Mouse (Mus musculus): ENCODE measurements around the gene Plekhm3.
"Not testable (repeated sequence)": the region's sequence is repeated elsewhere in the genome, so short reads cannot be mapped to it uniquely, and the experiment has no call there.

The Plekhm3 gene

GRCm38 (mm10) chr1:64956479-64956961 is at the start of gene Plekhm3:
Gene Plekhm3, minus strand, starts transcription at chr1:64956824.
- DNase-seq = peak; percentile 87 to 92

GRCm38 (mm10) chr1:65005575-65005974 is 49.0 kb upstream of the Plekhm3 start:
- no peak for DNase-seq

- DNase-seq = no peak
Measured at GRCm38 (mm10) chr1:65004526-65004925, 47.9 kb upstream of the Plekhm3 start.

DNA sequence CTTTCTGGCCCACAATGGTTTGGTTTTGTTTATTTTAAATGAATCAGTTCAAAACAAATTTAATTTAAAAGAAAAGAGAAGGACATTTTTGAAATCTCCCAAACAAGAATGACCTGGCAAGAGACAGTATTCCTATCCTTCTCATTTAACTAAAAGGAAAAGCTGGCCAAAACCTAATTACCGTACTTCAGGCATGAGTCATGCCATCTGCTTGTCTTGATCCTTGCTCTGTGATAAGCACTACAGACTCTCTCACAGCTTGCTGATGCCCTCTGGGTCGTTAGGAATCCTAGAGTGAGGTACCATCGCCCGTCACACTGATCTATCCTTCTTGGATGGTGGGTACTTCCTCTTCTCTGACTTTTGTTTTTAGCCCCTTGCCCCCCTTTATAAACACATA is 36.6 kb upstream of the Plekhm3 start:
- peak; percentile 13 to 40 for DNase-seq

DNA sequence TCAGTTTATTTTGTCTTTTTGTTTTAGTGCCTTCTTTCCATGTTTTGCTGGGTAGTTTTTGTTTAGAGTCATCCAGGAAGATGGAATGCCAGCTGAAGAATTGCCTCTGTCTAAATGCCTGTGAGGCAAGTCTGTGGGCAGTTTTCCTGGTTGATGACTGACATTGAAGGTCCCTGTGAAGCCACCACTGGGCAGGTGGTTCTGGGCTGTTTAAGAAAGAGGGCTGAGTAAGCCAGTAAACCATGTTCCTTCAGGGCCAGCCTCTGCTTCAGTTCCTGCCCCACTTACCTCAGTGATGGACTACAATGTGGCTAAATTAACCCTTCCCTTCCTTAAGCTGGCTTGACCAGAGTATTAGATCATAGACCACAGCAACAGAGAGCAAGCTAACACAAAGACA is 31.6 kb upstream of the Plekhm3 start:
- no peak for DNase-seq

DNA sequence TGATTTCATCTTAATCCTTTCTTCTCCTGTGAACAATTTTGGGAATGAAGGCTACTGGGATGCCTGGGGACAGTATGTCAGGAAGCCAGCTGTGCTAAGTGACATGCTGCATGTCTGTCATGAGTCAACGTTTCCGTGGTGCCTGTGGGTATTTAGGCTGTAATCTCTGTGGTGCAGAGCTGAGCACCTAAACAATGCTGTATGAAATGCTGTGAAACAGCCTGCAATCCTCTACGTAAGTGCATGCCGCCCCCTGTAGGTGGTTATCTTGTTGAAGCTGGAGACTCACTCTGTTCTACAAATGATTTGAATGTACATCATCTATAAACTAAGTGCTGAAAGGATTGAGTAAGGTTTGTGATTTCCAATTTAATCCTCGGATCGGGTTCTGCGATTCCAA is 29.5 kb upstream of the Plekhm3 start:
- peak; percentile 52 to 59 for DNase-seq

GRCm38 (mm10) chr1:64983247-64983646 is 26.6 kb upstream of the Plekhm3 start:
- no peak for DNase-seq

DNA sequence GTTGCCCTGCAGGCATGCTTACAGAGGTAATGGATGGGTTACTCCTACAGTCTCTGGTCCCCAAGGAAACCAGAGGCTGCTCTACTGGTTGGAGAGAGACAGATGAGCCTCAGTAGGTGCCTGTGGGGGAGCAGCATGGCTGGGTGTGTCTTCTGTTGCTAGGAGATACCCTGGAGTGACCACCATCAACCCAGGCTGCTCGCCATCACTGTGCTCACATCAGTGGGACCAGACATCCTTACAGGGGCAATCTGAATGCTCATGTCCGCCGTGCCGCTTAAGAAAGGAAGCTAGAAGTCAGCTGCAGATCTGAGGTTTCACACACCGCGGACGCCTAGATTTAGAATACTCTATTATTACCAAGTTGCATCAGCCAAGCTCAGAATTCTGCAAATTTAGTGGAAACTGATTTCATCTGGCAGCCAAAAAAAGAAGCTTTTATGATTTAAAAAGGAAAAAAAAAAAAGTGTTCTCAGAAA is 21.7 kb upstream of the Plekhm3 start:
- no peak for DNase-seq

DNA sequence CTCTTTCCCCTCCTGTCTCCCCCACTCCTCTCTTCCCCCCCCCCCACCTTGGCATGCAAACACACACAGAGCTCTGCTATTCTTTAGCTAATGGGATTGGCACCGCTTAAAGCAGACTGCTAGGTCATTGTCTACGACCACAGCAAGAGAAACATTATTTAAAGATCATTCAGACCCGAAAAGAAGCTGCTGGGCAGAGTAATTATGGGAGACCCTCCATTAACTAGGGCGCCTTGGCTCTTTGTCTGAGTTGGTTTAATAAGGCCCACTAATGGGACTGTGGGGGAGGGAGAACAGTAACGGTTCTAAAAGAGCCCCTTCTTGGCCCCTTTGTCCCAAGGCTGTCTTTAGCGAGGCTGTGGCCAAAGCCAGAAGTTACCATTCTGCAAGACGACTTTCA is 18.7 kb upstream of the Plekhm3 start:
- no peak for DNase-seq

- DNase-seq = no peak
Measured at GRCm38 (mm10) chr1:64970685-64971084, 14.1 kb upstream of the Plekhm3 start.

GRCm38 (mm10) chr1:64957021-64957489 is 431 bp upstream of the Plekhm3 start:
- DNase-seq = no peak

GRCm38 (mm10) chr1:64954786-64955185 is 1.8 kb downstream of the Plekhm3 start:
- DNase-seq = not testable (repeated sequence)

GRCm38 (mm10) chr1:64950271-64950670 is 6.4 kb downstream of the Plekhm3 start:
- no peak for DNase-seq

DNA sequence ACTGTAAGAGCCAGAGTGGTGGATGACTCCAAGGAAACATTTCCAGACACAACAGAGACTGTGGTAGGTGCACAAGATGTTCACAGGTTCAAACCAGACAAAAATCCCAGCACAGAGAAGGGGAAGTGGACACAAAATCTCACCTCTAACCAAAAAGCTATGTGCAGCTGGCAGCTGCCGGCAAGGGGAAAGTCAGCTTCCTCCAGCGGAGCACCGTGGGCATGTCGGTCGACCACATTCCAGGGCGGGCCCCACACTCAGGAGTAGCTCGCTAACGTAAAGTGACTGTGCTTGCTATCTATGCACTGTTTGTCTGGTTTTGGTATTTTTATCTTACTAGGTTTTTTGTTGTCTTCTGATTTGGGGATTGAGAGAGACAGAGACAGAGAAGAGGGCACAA is 7.2 kb downstream of the Plekhm3 start:
- no peak for DNase-seq

DNA sequence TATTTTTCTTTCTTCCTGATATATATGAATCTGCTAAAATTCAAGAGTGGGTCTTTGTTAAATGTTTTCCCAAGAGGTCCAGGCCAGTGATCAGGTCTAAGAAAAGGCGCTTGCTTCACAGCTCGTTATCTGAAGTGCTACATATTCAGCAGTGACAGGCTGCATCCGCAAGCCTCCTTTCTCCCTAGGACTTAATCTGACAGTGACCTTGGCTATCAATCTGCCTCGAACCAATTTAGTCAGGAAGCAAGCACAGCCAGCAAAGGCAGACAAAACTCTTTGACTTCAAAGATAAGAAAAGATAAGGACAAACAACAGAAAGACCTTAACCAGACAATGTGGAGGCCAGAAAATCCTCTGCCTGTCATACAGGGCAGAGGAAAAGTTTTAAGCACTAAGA is 10.5 kb downstream of the Plekhm3 start:
- DNase-seq = no peak

DNA sequence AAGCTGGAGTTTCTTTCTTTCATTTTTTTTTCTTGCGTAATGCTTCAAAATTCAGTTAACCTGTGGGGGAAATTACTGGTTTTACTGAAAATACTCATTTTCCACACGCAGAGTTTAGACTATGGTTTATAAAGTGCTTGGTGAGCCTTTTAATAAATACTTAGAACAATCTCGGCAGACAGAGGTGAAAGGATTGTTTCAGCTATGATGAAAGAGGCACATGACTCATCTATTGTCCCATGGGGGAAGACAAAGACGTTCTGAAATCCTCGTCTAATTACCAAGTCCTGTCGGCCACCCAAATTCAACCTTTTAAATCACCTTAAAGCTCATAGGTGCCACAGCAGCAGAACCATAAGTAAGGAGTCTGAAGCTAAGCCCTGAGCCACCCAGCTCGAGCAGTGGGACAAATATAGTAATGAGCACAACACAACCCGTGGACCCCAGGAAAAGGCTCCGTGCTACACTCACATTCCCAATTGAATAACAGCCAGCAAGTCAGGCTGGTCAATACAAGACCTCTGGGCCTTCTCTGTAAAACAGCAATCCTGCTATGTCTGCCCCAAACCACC is 11.3 kb downstream of the Plekhm3 start:
- no peak for DNase-seq

- DNase-seq = no peak
Measured at GRCm38 (mm10) chr1:64944746-64945145, 11.9 kb downstream of the Plekhm3 start.

DNA sequence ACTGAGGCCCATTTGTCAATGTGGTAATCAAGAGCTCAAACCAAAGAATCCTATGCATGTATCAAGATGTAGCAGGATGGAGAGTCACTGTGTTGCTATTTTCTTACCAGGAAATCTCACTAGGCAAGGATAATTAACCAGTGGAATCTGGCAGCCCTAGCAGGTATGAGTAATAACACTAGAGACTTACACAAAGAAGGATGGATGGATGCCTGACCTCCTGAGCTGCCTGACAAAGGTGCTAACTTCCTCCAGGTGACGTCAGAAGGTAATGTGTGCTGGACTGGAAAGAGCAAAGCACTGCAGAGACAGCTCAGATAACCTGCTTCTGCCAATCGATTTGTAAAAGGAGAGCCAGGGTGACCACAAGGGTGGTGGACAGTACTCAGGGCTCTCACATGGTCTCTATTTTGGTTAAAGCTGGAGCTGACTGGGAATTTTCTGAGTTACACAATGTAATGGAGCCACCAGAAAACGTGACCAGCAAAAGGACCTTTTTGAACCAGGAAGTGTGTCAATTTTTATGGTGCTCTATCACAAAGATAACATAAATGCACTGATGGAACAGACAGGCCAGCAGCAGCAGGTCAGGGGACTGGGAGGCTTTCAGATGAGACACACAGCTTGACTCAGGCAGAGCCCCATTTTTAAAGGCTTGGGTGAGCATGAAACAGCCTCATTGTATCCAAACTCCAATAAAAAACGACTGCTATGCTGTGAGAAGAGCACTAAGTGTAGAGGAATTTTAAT is 14.4 kb downstream of the Plekhm3 start:
- DNase-seq = no peak

- no peak for DNase-seq
Measured at GRCm38 (mm10) chr1:64938907-64939306, 17.7 kb downstream of the Plekhm3 start.

GRCm38 (mm10) chr1:64937692-64938091 is 18.9 kb downstream of the Plekhm3 start:
- DNase-seq = no peak

DNA sequence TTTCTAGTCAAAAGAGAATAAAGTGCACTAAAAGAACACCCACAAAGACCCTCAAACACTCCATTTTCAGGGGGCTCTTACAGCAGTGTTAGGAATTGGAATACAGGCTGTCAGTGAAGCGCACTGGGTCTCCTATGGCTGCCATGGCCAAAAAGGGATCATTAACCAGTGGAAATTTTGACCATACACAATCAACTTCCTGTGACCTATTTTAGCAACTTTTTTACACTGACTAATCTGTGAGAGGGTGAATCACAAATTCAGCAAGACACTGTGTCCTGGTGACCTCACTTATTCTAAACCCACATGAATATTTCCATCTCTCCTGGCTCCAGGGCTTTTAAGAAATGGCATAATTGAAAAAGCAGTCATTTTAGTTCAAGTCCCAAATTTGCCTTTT is 23.7 kb downstream of the Plekhm3 start:
- DNase-seq = no peak

- DNase-seq = no peak
Measured at GRCm38 (mm10) chr1:64930124-64930523, 26.5 kb downstream of the Plekhm3 start.

- no peak for DNase-seq
Measured at GRCm38 (mm10) chr1:64929673-64930072, 27.0 kb downstream of the Plekhm3 start.

DNA sequence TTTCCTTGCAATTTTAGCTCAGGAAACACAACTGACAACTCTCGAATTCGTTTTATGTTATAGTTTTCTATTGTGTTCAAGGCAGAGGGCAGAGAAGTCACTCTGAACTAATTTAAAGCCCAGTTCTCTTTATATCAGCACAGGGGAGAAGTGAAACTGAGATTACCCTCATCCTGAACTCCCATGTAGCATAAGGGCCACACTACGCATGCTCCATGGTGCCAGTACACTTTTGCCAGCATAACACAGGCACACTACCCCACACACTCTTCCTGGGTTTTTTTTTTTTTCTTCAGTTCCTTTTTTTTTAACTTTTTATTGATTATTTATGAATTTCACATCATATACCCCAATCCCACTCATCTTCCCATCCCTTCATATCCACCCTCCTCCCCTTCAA is 28.1 kb downstream of the Plekhm3 start:
- DNase-seq = no peak
